Mouse (Mus musculus): ENCODE results near the gene Frem3. TPM values are rescaled to one million over a fixed set of nuclear protein-coding genes. Genes with fewer than 3 reads are reported as not detected.
"Not testable (repeated sequence)": the region's sequence is repeated elsewhere in the genome, so short reads cannot be mapped to it uniquely, and the experiment has no call there.

Frem3 gene
- polyA plus RNA-seq, 1 experiment = not detected

DNA sequence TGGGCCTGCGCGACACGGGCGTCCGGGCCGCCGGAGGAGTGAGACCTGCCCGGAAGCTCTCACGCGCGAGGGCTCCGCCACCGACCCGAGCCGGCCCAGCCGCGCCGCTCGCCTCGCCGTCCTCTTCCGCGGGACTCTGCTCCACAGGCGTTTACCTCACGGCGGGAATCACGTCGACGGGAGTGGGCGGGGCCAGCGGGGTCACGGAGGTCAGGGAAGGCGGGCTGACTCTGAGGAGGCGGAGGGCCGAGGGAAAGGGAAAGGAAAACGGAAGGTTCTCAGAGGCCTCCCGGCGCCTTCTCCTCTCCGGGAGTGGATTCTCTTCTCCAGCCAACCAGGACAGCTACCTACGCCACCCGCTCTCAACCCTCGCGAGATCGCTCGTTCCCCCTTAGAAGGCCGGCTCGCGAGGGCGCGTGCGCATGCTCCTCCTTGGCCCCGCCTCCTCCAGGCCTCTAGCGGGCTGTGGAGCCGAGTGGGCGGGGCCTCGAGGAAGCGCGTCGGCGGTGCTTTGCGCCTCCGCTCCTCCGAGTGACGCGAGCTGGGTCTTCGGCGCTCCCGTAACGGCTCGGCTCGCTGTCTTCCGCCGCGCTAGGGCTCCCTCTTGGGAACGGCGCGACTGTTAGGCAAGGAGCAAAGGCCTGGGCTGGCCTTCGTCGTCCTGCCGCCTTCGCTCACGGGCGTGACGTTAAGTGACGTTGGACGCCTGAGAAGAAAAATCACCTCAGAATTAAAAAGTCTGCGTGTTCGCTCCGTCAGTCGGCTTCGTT lies 128.5 kb downstream of the Frem3 start, which contains the start of gene Smarca5:
Gene Smarca5 (minus strand): TSS at position 343 of the 770 bp plus-strand sequence.
- not testable (repeated sequence) for H3K27me3 ChIP-seq (ENCODE audit: control insufficient read depth, insufficient read depth, low read length); H3K36me3 ChIP-seq (ENCODE audit: control insufficient read depth, insufficient read depth, low read length); H3K4me1 ChIP-seq (ENCODE audit: control insufficient read depth, insufficient read depth, insufficient read length)
- Histone ChIP-seq H3K4me3 (ENCODE audit: extremely low read depth, insufficient read depth, insufficient read length) (peak within 1 kb of the TSS; percentile 68), H3K27ac (ENCODE audit: insufficient read depth, low read length) (peak within 1 kb of the TSS; percentile 96)
- TF ChIP-seq POLR2A (IDR thresholded peaks at IDR 0.05; ENCODE audit: low read depth, low read length) = peak; percentile 61
- peak; percentile 87 to 91 for DNase-seq (ENCODE audit: low read depth in 1 of 2, low spot score in 2 of 2)
- 2% methylated on average over 80 of the region's 91 CpGs for WGBS

DNA sequence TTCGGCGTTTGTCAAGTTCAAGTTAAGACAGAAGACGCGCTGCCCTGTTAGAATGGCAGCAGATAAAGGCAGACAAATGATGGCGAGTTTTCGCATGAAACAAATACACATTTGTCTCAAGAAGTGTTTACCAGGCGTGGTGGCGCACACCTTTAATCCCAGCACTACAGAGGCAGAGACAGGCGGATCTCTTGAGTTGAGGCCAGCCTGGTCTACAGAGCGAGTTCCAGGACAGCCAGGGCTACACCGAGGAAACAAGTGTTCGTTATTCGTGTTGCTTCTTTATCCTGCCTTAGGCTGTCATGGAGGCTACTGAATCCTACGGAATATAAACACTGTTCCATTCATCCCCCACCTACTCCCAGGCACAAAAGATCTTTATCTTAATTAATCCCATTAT lies 129.1 kb downstream of the Frem3 start:
- TF ChIP-seq CTCF (IDR thresholded peaks at IDR 0.05; ENCODE audit: extremely low read depth, insufficient read depth, insufficient read length, insufficient replicate concordance) = no peak
- TF ChIP-seq POLR2A (IDR thresholded peaks at IDR 0.05; ENCODE audit: low read depth, low read length) = no peak
- Histone ChIP-seq H3K36me3 (ENCODE audit: control insufficient read depth, insufficient read depth, low read length) (peaks cover 5% of the 10 kb centered on the region), H3K27ac (ENCODE audit: insufficient read depth, low read length) (peak overlapping the region; percentile 92), H3K4me1 (ENCODE audit: control insufficient read depth, insufficient read depth, insufficient read length) (peaks cover 6% of the 10 kb centered on the region), H3K27me3 (ENCODE audit: control insufficient read depth, insufficient read depth, low read length) (no peaks in the 10 kb centered on the region), H3K4me3 (ENCODE audit: extremely low read depth, insufficient read depth, insufficient read length) (peak overlapping the region; percentile 60)
- WGBS = 20% methylated on average over 14 of the region's 14 CpGs
- DNase-seq (ENCODE audit: low read depth in 1 of 2, low spot score in 2 of 2) = no peak

Other genes starting within 250 kb of the Frem3 start
- 34.5 and 59.0 TPM in 2 replicates for gene Gypa, start 117.3 kb upstream of the Frem3 start, polyA plus RNA-seq (2012; rRNA removed)
- gene Smarca5, start 128.4 kb downstream of the Frem3 start, polyA plus RNA-seq (2012; rRNA removed) = 5.1 and 10.4 TPM in 2 replicates

Data from spleen, adult 2 months (tissue).